Mouse (Mus musculus): ENCODE measurements at regions not wholly inside any gene's neighbourhood (a gene's known extent, or its start where the extent isn't known, plus 50 kb on each side); places are given as distances from the start of the nearest gene placed in this dataset.

DNA sequence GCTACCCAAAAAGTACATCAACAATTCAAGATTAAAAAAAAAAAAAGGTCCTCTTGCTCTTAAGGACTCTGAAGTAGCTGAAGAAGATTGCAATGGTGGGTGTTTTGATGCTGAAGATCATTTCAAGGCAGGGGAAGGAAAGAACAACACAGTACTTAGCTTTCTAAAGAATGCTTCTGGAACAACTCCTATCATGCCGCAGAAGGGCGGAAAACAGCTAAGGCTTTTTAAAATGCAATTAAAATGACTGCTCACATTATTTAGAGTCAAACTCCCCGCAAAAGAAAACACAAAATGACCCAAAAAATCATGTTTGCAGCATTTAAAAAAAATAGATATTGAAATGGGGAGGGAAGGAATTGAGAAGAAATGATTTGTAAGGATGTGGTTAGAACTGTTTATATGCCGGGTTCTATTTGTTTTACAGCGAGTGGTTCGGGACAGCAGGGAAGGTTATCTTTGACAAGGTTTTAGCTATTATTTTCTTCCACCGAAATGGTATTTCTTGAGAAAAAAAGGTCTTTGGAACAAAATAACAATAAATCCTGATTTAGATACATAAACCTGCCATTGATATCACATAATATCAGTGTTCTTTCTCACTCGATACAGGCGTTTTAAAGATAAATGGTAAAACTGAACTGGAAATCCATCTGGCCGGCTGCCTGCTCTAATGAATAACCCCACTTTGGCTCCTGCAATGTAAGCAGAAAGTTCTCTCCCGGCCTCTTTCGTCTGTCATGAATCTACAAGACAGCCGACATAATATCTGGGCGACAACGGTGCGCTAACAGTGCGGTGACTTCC, 127.6 kb downstream of the Gm10295 start:
- Histone ChIP-seq H3K9me3 (ENCODE audit: control insufficient read depth, low read length) (no peaks in the 10 kb centered on the region), H3K27ac (no peak overlapping the region), H3K4me1 (replicated peaks; ENCODE audit: control insufficient read depth, insufficient read depth, low read length) (no peaks in the 10 kb centered on the region), H3K27me3 (ENCODE audit: control insufficient read depth, insufficient read depth, low read length) (no peaks in the 10 kb centered on the region), H3K9ac (no peak overlapping the region), H3K4me2 (replicated peaks) (no peak overlapping the region), H3K36me3 (replicated peaks; ENCODE audit: control insufficient read depth, insufficient read depth) (no peaks in the 10 kb centered on the region), H3K4me3 (replicated peaks; ENCODE audit: low read length) (no peak overlapping the region)
- 84% methylated on average over 17 of the region's 17 CpGs for WGBS
- no peak for ATAC-seq (ENCODE audit: low FRiP score)
- DNase-seq (ENCODE audit: low spot score): no peak

DNA sequence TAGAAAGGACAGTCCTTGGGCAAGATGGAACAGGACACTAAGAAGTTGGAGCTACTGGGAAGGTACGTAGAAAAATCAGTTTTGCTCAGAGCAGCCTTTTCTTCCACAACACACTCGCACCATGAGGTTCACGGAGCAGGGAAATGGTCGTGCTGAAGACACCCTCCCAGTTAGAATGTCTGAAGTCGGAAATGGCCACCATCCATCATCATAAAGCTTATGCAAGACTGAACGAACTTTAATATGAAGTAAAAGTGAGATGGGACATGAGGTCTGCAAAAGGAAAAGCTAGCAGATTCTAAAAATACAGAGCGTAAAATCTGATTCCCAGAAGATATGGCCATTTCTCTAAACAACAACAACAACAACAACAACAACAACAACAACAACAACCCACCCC, 133.9 kb downstream of the Gm10295 start:
- WGBS: 83% methylated on average over 7 of the region's 7 CpGs
- no peaks in the 10 kb centered on the region for H3K9me3 ChIP-seq (ENCODE audit: control insufficient read depth, low read length)
- no peaks in the 10 kb centered on the region for H3K27me3 ChIP-seq (ENCODE audit: control insufficient read depth, insufficient read depth, low read length)
- no peak overlapping the region for H3K4me2 ChIP-seq (replicated peaks)
- DNase-seq (ENCODE audit: low spot score) (no peak), ATAC-seq (ENCODE audit: low FRiP score) (no peak)
- no peak overlapping the region for H3K27ac ChIP-seq
- no peaks in the 10 kb centered on the region for H3K36me3 ChIP-seq (replicated peaks; ENCODE audit: control insufficient read depth, insufficient read depth)
- no peak overlapping the region for H3K9ac ChIP-seq
- H3K4me3 ChIP-seq (replicated peaks; ENCODE audit: low read length): no peak overlapping the region
- no peaks in the 10 kb centered on the region for H3K4me1 ChIP-seq (replicated peaks; ENCODE audit: control insufficient read depth, insufficient read depth, low read length)

DNA sequence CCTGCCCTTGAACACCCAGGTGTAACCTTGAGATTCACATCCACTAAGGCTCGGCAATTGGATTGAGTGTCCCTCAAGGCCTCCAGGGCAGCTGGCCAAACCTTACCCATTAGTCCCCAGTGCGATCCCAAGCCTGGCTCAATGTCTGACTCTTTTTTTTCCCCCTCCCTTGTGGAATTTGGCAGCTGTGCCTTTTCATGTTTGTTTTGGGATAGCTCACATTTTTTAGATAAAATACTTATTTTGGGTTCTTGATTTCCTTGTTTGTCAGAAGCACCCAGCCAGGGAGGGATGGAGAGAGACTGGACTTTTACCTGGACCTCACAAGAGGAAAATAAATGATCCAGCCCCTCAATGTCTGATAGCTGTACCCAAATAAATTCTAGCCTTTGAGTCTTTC, 134.5 kb downstream of the Gm10295 start:
- no peak overlapping the region for H3K4me2 ChIP-seq (replicated peaks)
- no peak for ATAC-seq (ENCODE audit: low FRiP score)
- H3K4me3 ChIP-seq (replicated peaks; ENCODE audit: low read length): no peak overlapping the region
- no peaks in the 10 kb centered on the region for H3K4me1 ChIP-seq (replicated peaks; ENCODE audit: control insufficient read depth, insufficient read depth, low read length)
- no peak for DNase-seq (ENCODE audit: low spot score)
- 68% methylated on average over 2 of the region's 2 CpGs for WGBS
- no peaks in the 10 kb centered on the region for H3K9me3 ChIP-seq (ENCODE audit: control insufficient read depth, low read length)
- H3K36me3 ChIP-seq (replicated peaks; ENCODE audit: control insufficient read depth, insufficient read depth): no peaks in the 10 kb centered on the region
- H3K9ac ChIP-seq: no peak overlapping the region
- no peak overlapping the region for H3K27ac ChIP-seq
- H3K27me3 ChIP-seq (ENCODE audit: control insufficient read depth, insufficient read depth, low read length): no peaks in the 10 kb centered on the region

GRCm38 (mm10) chr7:71214500-71215055, 136.7 kb downstream of the Gm10295 start:
- Histone ChIP-seq H3K27me3 (ENCODE audit: control insufficient read depth, insufficient read depth, low read length) (no peaks in the 10 kb centered on the region), H3K4me2 (replicated peaks) (no peak overlapping the region), H3K9me3 (ENCODE audit: control insufficient read depth, low read length) (no peaks in the 10 kb centered on the region), H3K4me3 (replicated peaks; ENCODE audit: low read length) (no peak overlapping the region), H3K36me3 (replicated peaks; ENCODE audit: control insufficient read depth, insufficient read depth) (no peaks in the 10 kb centered on the region), H3K4me1 (replicated peaks; ENCODE audit: control insufficient read depth, insufficient read depth, low read length) (no peaks in the 10 kb centered on the region), H3K9ac (no peak overlapping the region), H3K27ac (no peak overlapping the region)
- no peak for DNase-seq (ENCODE audit: low spot score)
- WGBS: 77% methylated on average over 13 of the region's 13 CpGs
- no peak for ATAC-seq (ENCODE audit: low FRiP score)

- Histone ChIP-seq H3K4me2 (replicated peaks) (peak overlapping the region; percentile 19; the same call in 1 of the 2 replicates), H3K9ac (no peak overlapping the region), H3K9me3 (ENCODE audit: control insufficient read depth, low read length) (no peaks in the 10 kb centered on the region), H3K27me3 (ENCODE audit: control insufficient read depth, insufficient read depth, low read length) (no peaks in the 10 kb centered on the region), H3K4me3 (replicated peaks; ENCODE audit: low read length) (no peak overlapping the region), H3K27ac (no peak overlapping the region), H3K4me1 (replicated peaks; ENCODE audit: control insufficient read depth, insufficient read depth, low read length) (no peaks in the 10 kb centered on the region; the same call in 1 of the 2 replicates), H3K36me3 (replicated peaks; ENCODE audit: control insufficient read depth, insufficient read depth) (no peaks in the 10 kb centered on the region)
- 10% methylated on average over 7 of the region's 7 CpGs for WGBS
- ATAC-seq (ENCODE audit: low FRiP score) (peak; percentile 82; the same call in 1 of the 2 replicates), DNase-seq (ENCODE audit: low spot score) (no peak)
Observed at GRCm38 (mm10) chr7:71193131-71193530, 158.2 kb downstream of the Gm10295 start.

- DNase-seq (ENCODE audit: low spot score) (no peak), ATAC-seq (ENCODE audit: low FRiP score) (peak; percentile 64; the same call in 1 of the 2 replicates)
- Histone ChIP-seq H3K4me1 (replicated peaks; ENCODE audit: control insufficient read depth, insufficient read depth, low read length) (no peaks in the 10 kb centered on the region; the same call in 1 of the 2 replicates), H3K27ac (no peak overlapping the region), H3K4me2 (replicated peaks) (no peak overlapping the region), H3K27me3 (ENCODE audit: control insufficient read depth, insufficient read depth, low read length) (no peaks in the 10 kb centered on the region), H3K36me3 (replicated peaks; ENCODE audit: control insufficient read depth, insufficient read depth) (no peaks in the 10 kb centered on the region), H3K9ac (no peak overlapping the region), H3K9me3 (ENCODE audit: control insufficient read depth, low read length) (no peaks in the 10 kb centered on the region), H3K4me3 (replicated peaks; ENCODE audit: low read length) (no peak overlapping the region)
- 45% methylated on average over 12 of the region's 12 CpGs for WGBS
Observed at GRCm38 (mm10) chr7:71190161-71190711, 161.0 kb downstream of the Gm10295 start.

DNA sequence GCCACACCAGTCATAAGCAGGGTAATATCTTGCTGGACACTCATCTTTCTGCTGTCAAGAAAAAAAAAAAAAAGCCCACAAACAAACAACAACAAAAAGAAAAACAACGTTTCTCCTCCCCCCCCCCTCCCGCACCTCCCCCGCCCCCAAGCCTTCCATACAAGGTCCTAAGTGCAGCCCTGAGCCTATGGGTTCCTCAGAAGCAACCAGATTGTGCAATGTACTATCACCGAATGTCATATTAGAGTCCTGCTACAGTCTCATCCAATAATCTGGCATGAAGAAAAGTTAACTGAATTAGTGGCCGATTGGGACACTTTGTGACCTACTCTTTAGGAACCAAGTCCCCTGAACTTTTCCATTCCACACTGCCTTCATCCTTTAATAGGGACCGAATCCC, 161.5 kb downstream of the Gm10295 start:
- ATAC-seq (ENCODE audit: low FRiP score) (no peak), DNase-seq (ENCODE audit: low spot score) (no peak)
- no peak overlapping the region for H3K27ac ChIP-seq
- no peak overlapping the region for H3K9ac ChIP-seq
- no peaks in the 10 kb centered on the region for H3K9me3 ChIP-seq (ENCODE audit: control insufficient read depth, low read length)
- H3K4me1 ChIP-seq (replicated peaks; ENCODE audit: control insufficient read depth, insufficient read depth, low read length): no peaks in the 10 kb centered on the region; the same call in 1 of the 2 replicates
- WGBS: 69% methylated on average over 5 of the region's 6 CpGs
- no peak overlapping the region for H3K4me2 ChIP-seq (replicated peaks)
- no peaks in the 10 kb centered on the region for H3K36me3 ChIP-seq (replicated peaks; ENCODE audit: control insufficient read depth, insufficient read depth)
- no peak overlapping the region for H3K4me3 ChIP-seq (replicated peaks; ENCODE audit: low read length)
- H3K27me3 ChIP-seq (ENCODE audit: control insufficient read depth, insufficient read depth, low read length): no peaks in the 10 kb centered on the region

DNA sequence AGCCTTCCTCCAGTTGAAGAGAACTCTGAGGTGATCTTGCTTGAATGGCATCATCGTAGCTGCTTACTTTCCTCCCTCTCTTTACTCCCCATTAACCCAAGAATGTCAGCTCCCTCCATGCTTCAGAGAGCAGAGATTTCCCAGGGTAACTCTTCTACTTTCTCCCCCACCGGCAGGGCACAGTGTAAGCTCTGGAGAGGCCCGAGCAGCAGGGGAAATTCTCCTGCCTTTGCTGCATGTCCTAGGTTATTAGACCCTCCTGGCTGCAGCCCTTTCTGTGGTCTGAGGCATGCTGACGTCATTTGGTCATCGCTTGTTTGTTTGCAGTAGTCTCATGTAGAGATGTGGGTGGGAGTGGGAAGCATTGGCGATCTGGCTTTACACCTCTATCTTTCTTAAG, 163.2 kb downstream of the Gm10295 start:
- Histone ChIP-seq H3K36me3 (replicated peaks; ENCODE audit: control insufficient read depth, insufficient read depth) (no peaks in the 10 kb centered on the region), H3K27ac (no peak overlapping the region), H3K4me1 (replicated peaks; ENCODE audit: control insufficient read depth, insufficient read depth, low read length) (no peaks in the 10 kb centered on the region; the same call in 1 of the 2 replicates), H3K9me3 (ENCODE audit: control insufficient read depth, low read length) (no peaks in the 10 kb centered on the region), H3K4me3 (replicated peaks; ENCODE audit: low read length) (no peak overlapping the region), H3K9ac (no peak overlapping the region), H3K4me2 (replicated peaks) (no peak overlapping the region), H3K27me3 (ENCODE audit: control insufficient read depth, insufficient read depth, low read length) (no peaks in the 10 kb centered on the region)
- ATAC-seq (ENCODE audit: low FRiP score) (0 out of 2 replicates have a peak, but pooled peaks have one; percentile 27), DNase-seq (ENCODE audit: low spot score) (no peak)
- WGBS: 19% methylated on average over 6 of the region's 6 CpGs

GRCm38 (mm10) chr7:71174871-71175270, 176.4 kb downstream of the Gm10295 start:
- Histone ChIP-seq H3K4me2 (replicated peaks) (no peak overlapping the region), H3K4me1 (replicated peaks; ENCODE audit: control insufficient read depth, insufficient read depth, low read length) (no peaks in the 10 kb centered on the region), H3K9ac (no peak overlapping the region), H3K4me3 (replicated peaks; ENCODE audit: low read length) (no peak overlapping the region), H3K27ac (no peak overlapping the region), H3K9me3 (ENCODE audit: control insufficient read depth, low read length) (no peaks in the 10 kb centered on the region), H3K36me3 (replicated peaks; ENCODE audit: control insufficient read depth, insufficient read depth) (no peaks in the 10 kb centered on the region), H3K27me3 (ENCODE audit: control insufficient read depth, insufficient read depth, low read length) (no peaks in the 10 kb centered on the region)
- DNase-seq (ENCODE audit: low spot score): no peak
- ATAC-seq (ENCODE audit: low FRiP score): no peak
- WGBS: 89% methylated on average over 4 of the region's 4 CpGs

Data from hindbrain, embryonic 14.5 days (tissue).